Mouse (Mus musculus) B cell, adult 62 days (primary cell): ENCODE measurements around the gene Gtf2a2. TPM values are rescaled to one million over a fixed set of nuclear protein-coding genes. Genes with fewer than 3 reads are reported as not detected.

Experiments used
- total RNA-seq: library from RNA; stranded (reverse); gene quantifications from 4 replicates; pipeline ENCODE4 v1.2.4, GENCODE M21; 2023

Gtf2a2 gene
- total RNA-seq: 103 to 131 TPM (median 121 TPM) in 4 replicates

DNA sequence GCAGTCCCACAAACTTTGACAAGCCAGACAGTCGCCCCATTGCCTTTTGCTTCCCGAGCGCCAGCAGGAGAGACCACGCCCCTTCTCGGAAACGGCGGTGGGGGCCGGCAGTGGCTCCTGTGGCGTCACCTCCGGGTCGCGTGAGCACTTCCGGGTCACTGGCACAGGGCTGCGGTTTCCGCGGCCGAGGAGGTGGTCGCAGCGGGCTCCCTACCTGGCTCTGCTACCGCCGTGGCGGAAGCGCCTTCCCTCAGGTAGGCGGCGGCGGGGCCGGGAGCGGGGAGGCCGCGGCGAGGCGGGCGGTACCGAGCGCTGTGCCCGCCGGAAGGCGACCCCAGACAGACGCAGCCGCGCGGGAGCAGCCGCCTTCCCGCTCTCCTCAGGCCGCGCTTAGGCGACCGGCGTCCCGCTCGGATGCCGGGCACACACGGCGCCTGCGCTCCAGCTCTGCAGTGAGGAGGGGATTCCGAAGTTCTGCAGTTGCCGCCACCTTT, at the start of gene Gtf2a2:
Gene Gtf2a2, plus strand, starts transcription at position 143 of the 494 bp plus-strand sequence.

GRCm38 (mm10) chr9:69989303-69990121, 22.8 kb upstream of the Gtf2a2 start, which contains the start of gene Bnip2:
Gene Bnip2 (plus strand): TSS chr9:69989466.

DNA sequence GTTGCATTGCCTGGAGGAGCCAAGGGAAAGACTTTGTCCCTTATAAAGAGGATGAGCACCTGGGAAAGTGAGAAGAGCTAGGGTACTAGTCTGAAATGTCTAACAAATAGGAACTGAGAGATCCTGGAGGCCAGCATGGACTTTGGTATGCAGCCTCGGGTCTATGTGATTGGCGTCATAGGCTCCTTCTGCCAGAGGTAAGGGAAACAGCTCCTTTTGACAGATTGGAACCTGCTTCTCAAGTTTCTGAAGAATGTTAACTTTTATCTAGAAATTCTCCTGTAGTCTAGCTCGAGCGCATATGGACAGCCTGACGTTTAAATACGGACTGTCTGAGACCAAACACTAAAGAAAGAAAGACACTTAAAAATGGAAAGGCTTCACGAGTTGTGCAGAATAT, 25.6 kb downstream of the Gtf2a2 start, which contains the start of gene Gcnt3:
Gene Gcnt3, minus strand, starts transcription at position 101 of the 400 bp plus-strand sequence.

Other genes with a start within 250 kb of the Gtf2a2 start
- gene Bnip2, start 23.1 kb upstream of the Gtf2a2 start, total RNA-seq: 52.5 to 76.4 TPM (median 64.4 TPM) in 4 replicates
- 0.14 TPM in 1 of 4 replicates, not detected in the others for gene Gcnt3, start 25.5 kb downstream of the Gtf2a2 start, total RNA-seq
- not detected in 4 replicates for gene Fam81a, start 130.0 kb downstream of the Gtf2a2 start, total RNA-seq
- gene Myo1e, start 194.8 kb downstream of the Gtf2a2 start, total RNA-seq: 205 to 222 TPM (median 212 TPM) in 4 replicates